Mouse (Mus musculus) thymus, postnatal 0 days (tissue): ENCODE results near the gene Cacna1c. TPM values are rescaled to one million over a fixed set of nuclear protein-coding genes. Genes with fewer than 3 reads are reported as not detected.

ENCODE experiments used
- DNase-seq: peaks from one replicate; pipeline ENCODE4 v3.0.0-alpha.2; 2015; ENCODE audit warnings: low spot score
- polyA plus RNA-seq: library from polyadenylated mRNA; unstranded; fragments of >200 nt; fragmentation: Nextera tagmentation; extraction: Ambion mirVana; gene quantifications from 2 replicates; pipeline ENCODE4 v1.2.1, GENCODE M21; 2015

Cacna1c gene
- polyA plus RNA-seq, 1 experiment from 2014 or later, result 0.96 TPM

GRCm38 (mm10) chr6:118757533-118758289 is 438.5 kb downstream of the Cacna1c start:
- DNase-seq, result no peak

- DNase-seq, result no peak
Observed at GRCm38 (mm10) chr6:118756511-118756910, 439.7 kb downstream of the Cacna1c start.

- DNase-seq, result no peak
Observed at GRCm38 (mm10) chr6:118755768-118756167, 440.4 kb downstream of the Cacna1c start.

- no peak for DNase-seq
Observed at GRCm38 (mm10) chr6:118754439-118754838, 441.8 kb downstream of the Cacna1c start.

- DNase-seq, result no peak
Observed at GRCm38 (mm10) chr6:118753787-118754186, 442.4 kb downstream of the Cacna1c start.

- no peak for DNase-seq
Observed at GRCm38 (mm10) chr6:118753064-118753463, 443.2 kb downstream of the Cacna1c start.

- no peak for DNase-seq
Observed at GRCm38 (mm10) chr6:118749285-118749684, 446.9 kb downstream of the Cacna1c start.

GRCm38 (mm10) chr6:118742701-118743100 is 453.5 kb downstream of the Cacna1c start:
- no peak for DNase-seq

GRCm38 (mm10) chr6:118741841-118742240 is 454.4 kb downstream of the Cacna1c start:
- DNase-seq, result no peak

GRCm38 (mm10) chr6:118739961-118740599 is 456.1 kb downstream of the Cacna1c start:
- DNase-seq, result no peak

GRCm38 (mm10) chr6:118739344-118739743 is 456.9 kb downstream of the Cacna1c start:
- no peak for DNase-seq

GRCm38 (mm10) chr6:118738656-118739055 is 457.6 kb downstream of the Cacna1c start:
- DNase-seq, result no peak

GRCm38 (mm10) chr6:118737078-118737477 is 459.1 kb downstream of the Cacna1c start:
- no peak for DNase-seq

- DNase-seq, result no peak
Observed at GRCm38 (mm10) chr6:118736491-118736890, 459.7 kb downstream of the Cacna1c start.

- no peak for DNase-seq
Observed at GRCm38 (mm10) chr6:118735145-118735544, 461.1 kb downstream of the Cacna1c start.

GRCm38 (mm10) chr6:118731937-118732336 is 464.3 kb downstream of the Cacna1c start:
- DNase-seq, result no peak

GRCm38 (mm10) chr6:118724908-118725307 is 471.3 kb downstream of the Cacna1c start:
- DNase-seq, result no peak

GRCm38 (mm10) chr6:118724388-118724787 is 471.8 kb downstream of the Cacna1c start:
- DNase-seq, result no peak

GRCm38 (mm10) chr6:118722336-118722735 is 473.9 kb downstream of the Cacna1c start:
- no peak for DNase-seq

GRCm38 (mm10) chr6:118719486-118719885 is 476.7 kb downstream of the Cacna1c start:
- no peak for DNase-seq

GRCm38 (mm10) chr6:118713286-118713685 is 482.9 kb downstream of the Cacna1c start:
- DNase-seq, result no peak

GRCm38 (mm10) chr6:118711677-118712322 is 484.4 kb downstream of the Cacna1c start:
- no peak for DNase-seq
